Mouse (Mus musculus) hindbrain, embryonic 15.5 days (tissue): ENCODE data around the gene Ccnd3. TPM values are rescaled to one million over a fixed set of nuclear protein-coding genes. Genes with fewer than 3 reads are reported as not detected.
A peak's percentile ranks its signal among the peaks of the same experiment; 100 is the strongest.
"Not testable (repeated sequence)": the region's sequence is repeated elsewhere in the genome, so short reads cannot be mapped to it uniquely, and the experiment has no call there.

Experiments
- ATAC-seq: fragments of 200-750 bp; cut with Nextera tagmentation; 2 replicates; pipeline ENCODE4 v1.8.0; 2017; ENCODE audit warnings: low read depth, moderate number of reproducible peaks, moderate TSS enrichment; ENCODE audit not compliant: low FRiP score
- H3K27ac ChIP-seq: fragments of 300-500 bp; sonication (generic); replicated peaks from 2 replicates; pipeline ENCODE4 v1.5.1; 2015; ENCODE audit warnings: mild to moderate bottlenecking, inconsistent platforms
- H3K27me3 ChIP-seq: fragments of 300-500 bp; sonication (generic); 2 replicates; pipeline ENCODE4 v1.6.1; 2015; ENCODE audit warnings: control low read depth, inconsistent platforms
- H3K36me3 ChIP-seq: fragments of 300-500 bp; sonication (generic); 2 replicates; pipeline ENCODE4 v1.6.1; 2015; ENCODE audit warnings: control low read depth, inconsistent platforms
- H3K4me1 ChIP-seq: fragments of 300-500 bp; sonication (generic); replicated peaks from 2 replicates; pipeline ENCODE4 v1.6.1; 2015; ENCODE audit warnings: control low read depth, inconsistent platforms
- H3K4me2 ChIP-seq: fragments of 300-500 bp; sonication (generic); 2 replicates; pipeline ENCODE4 v1.6.1; 2015; ENCODE audit warnings: moderate library complexity, mild to moderate bottlenecking, inconsistent platforms
- H3K4me3 ChIP-seq: fragments of 300-500 bp; sonication (generic); 2 replicates; pipeline ENCODE4 v1.5.1; 2015; ENCODE audit warnings: mild to moderate bottlenecking, inconsistent platforms
- H3K9ac ChIP-seq: fragments of 300-500 bp; sonication (generic); 2 replicates; pipeline ENCODE4 v1.6.1; 2015; ENCODE audit warnings: inconsistent platforms
- H3K9me3 ChIP-seq: fragments of 300-500 bp; sonication (generic); 2 replicates; pipeline ENCODE4 v1.6.1; 2016; ENCODE audit warnings: control low read depth, inconsistent platforms
- WGBS: fragments of 180-500 bp; shearing (Covaris S2); methylation state at CpG from one replicate; pipeline ENCODE4 v1.1.7; 2015; 5-methylcytosine and 5-hydroxymethylcytosine counted together
- polyA plus RNA-seq: library from polyadenylated mRNA; unstranded; fragments of >200 nt; fragmentation: Nextera tagmentation; extraction: Ambion mirVana; gene quantifications from 2 replicates; pipeline ENCODE4 v1.2.1, GENCODE M21; 2015

Gene Ccnd3
- polyA plus RNA-seq, 1 experiment from 2014 or later = 91.0 TPM

- 0% methylated on average over 13 of the region's 13 CpGs for WGBS
- ATAC-seq = no peak
- peak overlapping the region; percentile 60 for H3K9ac ChIP-seq
Measured at GRCm38 (mm10) chr17:47593854-47594182, 89.0 kb downstream of the Ccnd3 start.

GRCm38 (mm10) chr17:47594183-47594968 lies 89.5 kb downstream of the Ccnd3 start:
- Histone ChIP-seq H3K9me3 (no peaks in the 10 kb centered on the region), H3K4me2 (peak overlapping the region; percentile 97), H3K36me3 (peaks cover under 1% of the 10 kb centered on the region; the same call in 1 of the 2 replicates), H3K4me1 (peaks cover 46% of the 10 kb centered on the region), H3K4me3 (peak overlapping the region; percentile 74), H3K27ac (peak overlapping the region; percentile 78), H3K9ac (peak overlapping the region; percentile 60), H3K27me3 (no peaks in the 10 kb centered on the region)
- WGBS = under 1% methylated on average over 42 of the region's 43 CpGs
- ATAC-seq = no peak

More at GRCm38 (mm10) chr17:47593854-47594182, 89.0 kb downstream of the Ccnd3 start:
- Histone ChIP-seq H3K9me3 (no peaks in the 10 kb centered on the region), H3K36me3 (no peaks in the 10 kb centered on the region), H3K4me1 (peaks cover 46% of the 10 kb centered on the region), H3K27me3 (no peaks in the 10 kb centered on the region), H3K4me3 (peak overlapping the region; percentile 74), H3K27ac (peak overlapping the region; percentile 78), H3K4me2 (peak overlapping the region; percentile 97)

- H3K27me3 ChIP-seq = no peaks in the 10 kb centered on the region
- ATAC-seq = no peak
- H3K4me3 ChIP-seq = peak overlapping the region; percentile 74
- H3K27ac ChIP-seq = peak overlapping the region; percentile 78
- H3K4me1 ChIP-seq = peaks cover 46% of the 10 kb centered on the region
- no peaks in the 10 kb centered on the region for H3K9me3 ChIP-seq
- peaks cover 5% of the 10 kb centered on the region for H3K36me3 ChIP-seq
- peak overlapping the region; percentile 60 for H3K9ac ChIP-seq
- 0% methylated on average over 7 of the region's 9 CpGs for WGBS
- H3K4me2 ChIP-seq = peak overlapping the region; percentile 97
Measured at GRCm38 (mm10) chr17:47594969-47595247, 90.1 kb downstream of the Ccnd3 start.

GRCm38 (mm10) chr17:47595248-47596161 lies 90.7 kb downstream of the Ccnd3 start:
- Histone ChIP-seq H3K9me3 (no peaks in the 10 kb centered on the region), H3K4me2 (peak overlapping the region; percentile 97), H3K4me1 (peaks cover 46% of the 10 kb centered on the region), H3K27me3 (no peaks in the 10 kb centered on the region), H3K9ac (peak overlapping the region; percentile 60), H3K36me3 (peaks cover 11% of the 10 kb centered on the region), H3K27ac (peak overlapping the region; percentile 78), H3K4me3 (peak overlapping the region; percentile 74)
- ATAC-seq = peak; percentile 24
- WGBS = 1% methylated on average over 21 of the region's 21 CpGs

GRCm38 (mm10) chr17:47596162-47596838 lies 91.4 kb downstream of the Ccnd3 start:
- peaks cover 46% of the 10 kb centered on the region for H3K4me1 ChIP-seq
- H3K9ac ChIP-seq = peak overlapping the region; percentile 20; the same call in 1 of the 2 replicates
- H3K36me3 ChIP-seq = peaks cover 19% of the 10 kb centered on the region
- ATAC-seq = no peak
- H3K27me3 ChIP-seq = no peaks in the 10 kb centered on the region
- peak overlapping the region; percentile 97 for H3K4me2 ChIP-seq
- 21% methylated on average over 6 of the region's 6 CpGs for WGBS
- H3K4me3 ChIP-seq = peak overlapping the region; percentile 74; the same call in 1 of the 2 replicates
- H3K27ac ChIP-seq = peak overlapping the region; percentile 78
- H3K9me3 ChIP-seq = no peaks in the 10 kb centered on the region

GRCm38 (mm10) chr17:47596839-47597164 lies 92.0 kb downstream of the Ccnd3 start:
- H3K4me2 ChIP-seq = peak overlapping the region; percentile 97
- H3K4me1 ChIP-seq = peaks cover 46% of the 10 kb centered on the region
- no peak overlapping the region for H3K9ac ChIP-seq
- peaks cover 24% of the 10 kb centered on the region for H3K36me3 ChIP-seq
- H3K9me3 ChIP-seq = no peaks in the 10 kb centered on the region
- no peak for ATAC-seq
- H3K4me3 ChIP-seq = no peak overlapping the region
- 71% methylated on average over 5 of the region's 5 CpGs for WGBS
- peak overlapping the region; percentile 78; the same call in 1 of the 2 replicates for H3K27ac ChIP-seq
- H3K27me3 ChIP-seq = no peaks in the 10 kb centered on the region

- Histone ChIP-seq H3K9ac (no peak overlapping the region), H3K27me3 (no peaks in the 10 kb centered on the region), H3K4me3 (no peak overlapping the region), H3K4me1 (peaks cover 46% of the 10 kb centered on the region), H3K4me2 (peak overlapping the region; percentile 97), H3K36me3 (peaks cover 28% of the 10 kb centered on the region), H3K27ac (peak overlapping the region; percentile 41), H3K9me3 (no peaks in the 10 kb centered on the region)
- ATAC-seq = no peak
- WGBS = 80% methylated on average over 13 of the region's 13 CpGs
Measured at GRCm38 (mm10) chr17:47597261-47597660, 92.4 kb downstream of the Ccnd3 start.

GRCm38 (mm10) chr17:47597838-47598579 lies 93.2 kb downstream of the Ccnd3 start:
- H3K4me2 ChIP-seq = peak overlapping the region; percentile 97

GRCm38 (mm10) chr17:47598580-47599304 lies 93.9 kb downstream of the Ccnd3 start:
- not testable (repeated sequence) for ATAC-seq, H3K4me2 ChIP-seq, H3K4me3 ChIP-seq, H3K9ac ChIP-seq, H3K27me3 ChIP-seq, H3K27ac ChIP-seq, H3K9me3 ChIP-seq
- 85% methylated on average over 10 of the region's 10 CpGs for WGBS
- Histone ChIP-seq H3K4me1 (peaks cover 42% of the 10 kb centered on the region), H3K36me3 (peaks cover 35% of the 10 kb centered on the region)

More at GRCm38 (mm10) chr17:47597838-47598579, 93.2 kb downstream of the Ccnd3 start:
- Histone ChIP-seq H3K9ac (no peak overlapping the region), H3K27ac (peak overlapping the region; percentile 55; the same call in 1 of the 2 replicates), H3K36me3 (peaks cover 33% of the 10 kb centered on the region), H3K9me3 (no peaks in the 10 kb centered on the region), H3K4me3 (no peak overlapping the region), H3K4me1 (peaks cover 42% of the 10 kb centered on the region), H3K27me3 (no peaks in the 10 kb centered on the region)
- WGBS = 25% methylated on average over 10 of the region's 10 CpGs
- no peak for ATAC-seq

- H3K27me3 ChIP-seq = no peaks in the 10 kb centered on the region
- H3K4me3 ChIP-seq = no peak overlapping the region
- H3K9ac ChIP-seq = no peak overlapping the region
- peaks cover 44% of the 10 kb centered on the region for H3K36me3 ChIP-seq
- ATAC-seq = no peak
- peak overlapping the region; percentile 11; the same call in 1 of the 2 replicates for H3K27ac ChIP-seq
- WGBS = 82% methylated on average over 11 of the region's 11 CpGs
- H3K9me3 ChIP-seq = no peaks in the 10 kb centered on the region
- no peak overlapping the region for H3K4me2 ChIP-seq
- H3K4me1 ChIP-seq = peaks cover 34% of the 10 kb centered on the region
Measured at GRCm38 (mm10) chr17:47599511-47600297, 94.9 kb downstream of the Ccnd3 start.
